Mouse (Mus musculus) ovary, postnatal 10 days (tissue): ENCODE measurements around the gene Sim1.

ENCODE experiments used
- DNase-seq: peaks from one replicate; pipeline ENCODE4 v3.0.0; 2022; ENCODE audit warnings: low spot score

Gene Sim1

DNA sequence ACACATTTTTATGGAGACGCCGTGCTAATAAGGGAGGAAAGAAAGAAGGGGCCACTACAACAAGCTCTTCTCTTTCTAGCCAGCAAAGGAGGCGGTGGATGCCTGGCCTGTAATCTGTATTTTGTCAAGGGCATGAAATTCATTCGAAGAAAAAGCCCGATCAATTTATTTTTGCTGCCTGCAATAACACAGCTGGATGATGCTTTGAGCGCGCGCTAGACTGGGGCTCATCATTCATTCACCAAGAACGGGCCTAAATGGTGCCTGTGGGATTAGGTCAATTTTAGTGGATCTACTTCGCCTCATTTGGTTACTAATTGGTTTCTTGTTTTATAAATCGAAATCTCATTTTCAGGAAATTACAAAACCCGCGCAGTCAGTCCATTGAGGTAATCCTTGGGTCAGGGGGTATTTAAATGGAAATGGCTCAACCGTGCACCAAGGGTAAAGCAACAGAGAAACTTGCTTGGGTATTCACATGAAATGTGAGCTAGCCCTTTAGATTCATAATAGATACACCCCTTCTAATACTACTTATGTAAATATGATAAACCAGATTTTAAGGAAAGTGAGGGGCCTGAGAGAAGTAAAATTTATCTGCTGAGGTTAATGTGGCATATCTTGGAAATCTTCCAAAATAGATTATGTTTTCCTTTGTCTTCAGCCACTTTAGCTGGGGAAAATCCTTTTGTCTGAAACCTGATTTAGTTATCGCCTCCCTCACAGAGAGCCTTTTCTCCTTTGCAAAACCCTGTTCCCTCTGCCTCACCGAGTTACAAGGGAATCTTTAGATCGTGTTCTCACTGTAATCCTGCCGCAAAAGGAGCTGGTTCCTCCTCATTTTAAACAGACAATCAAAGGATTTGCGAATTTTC is 7.3 kb downstream of the Sim1 start:
- DNase-seq = no peak

DNA sequence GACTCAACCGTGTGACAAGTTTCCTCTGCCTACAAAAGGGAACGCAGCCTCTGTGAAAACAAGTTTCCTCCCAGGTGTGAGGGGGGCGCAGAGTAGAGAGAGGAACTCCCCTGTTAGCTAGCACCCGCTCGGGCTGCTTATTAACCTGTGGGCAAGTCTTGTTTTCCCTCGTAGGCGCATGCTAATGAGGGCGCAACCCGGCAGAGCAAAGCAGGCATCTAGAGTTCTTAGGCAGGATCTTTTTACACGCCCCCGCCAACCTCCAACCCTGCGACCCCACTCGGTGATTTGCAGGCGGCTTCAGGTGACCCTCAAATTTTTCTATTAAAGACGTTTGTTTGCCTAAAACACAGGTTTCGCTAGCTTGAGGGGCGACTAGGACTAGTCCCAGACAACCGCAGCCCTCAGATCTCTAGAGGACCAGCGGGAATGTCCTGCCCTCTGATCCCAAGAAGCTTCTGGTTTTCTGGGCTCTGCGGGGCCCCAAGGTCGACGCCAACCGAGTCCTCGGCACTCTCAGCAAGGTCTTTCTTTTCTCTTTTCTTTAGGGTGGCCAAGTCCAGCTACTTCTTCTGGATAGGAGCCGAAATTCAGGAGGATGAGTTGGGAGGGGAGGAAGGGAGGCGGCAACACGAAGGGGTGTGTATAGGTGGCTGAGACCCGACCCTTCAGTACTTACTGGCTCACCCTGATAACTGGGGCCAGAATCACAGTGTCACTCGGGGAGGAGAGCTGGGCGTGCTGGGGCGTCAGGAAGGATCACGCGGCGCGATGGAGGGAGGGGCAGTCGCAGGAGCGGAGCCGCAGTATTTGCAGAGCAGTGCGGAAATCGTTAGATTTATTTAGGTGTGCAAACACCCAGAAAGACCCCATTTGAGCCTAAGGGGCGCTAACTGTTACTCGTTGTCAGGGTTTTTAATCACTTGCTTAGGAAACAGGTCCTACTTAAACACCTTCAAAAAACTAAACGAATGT is 8.5 kb downstream of the Sim1 start:
- no peak for DNase-seq

DNA sequence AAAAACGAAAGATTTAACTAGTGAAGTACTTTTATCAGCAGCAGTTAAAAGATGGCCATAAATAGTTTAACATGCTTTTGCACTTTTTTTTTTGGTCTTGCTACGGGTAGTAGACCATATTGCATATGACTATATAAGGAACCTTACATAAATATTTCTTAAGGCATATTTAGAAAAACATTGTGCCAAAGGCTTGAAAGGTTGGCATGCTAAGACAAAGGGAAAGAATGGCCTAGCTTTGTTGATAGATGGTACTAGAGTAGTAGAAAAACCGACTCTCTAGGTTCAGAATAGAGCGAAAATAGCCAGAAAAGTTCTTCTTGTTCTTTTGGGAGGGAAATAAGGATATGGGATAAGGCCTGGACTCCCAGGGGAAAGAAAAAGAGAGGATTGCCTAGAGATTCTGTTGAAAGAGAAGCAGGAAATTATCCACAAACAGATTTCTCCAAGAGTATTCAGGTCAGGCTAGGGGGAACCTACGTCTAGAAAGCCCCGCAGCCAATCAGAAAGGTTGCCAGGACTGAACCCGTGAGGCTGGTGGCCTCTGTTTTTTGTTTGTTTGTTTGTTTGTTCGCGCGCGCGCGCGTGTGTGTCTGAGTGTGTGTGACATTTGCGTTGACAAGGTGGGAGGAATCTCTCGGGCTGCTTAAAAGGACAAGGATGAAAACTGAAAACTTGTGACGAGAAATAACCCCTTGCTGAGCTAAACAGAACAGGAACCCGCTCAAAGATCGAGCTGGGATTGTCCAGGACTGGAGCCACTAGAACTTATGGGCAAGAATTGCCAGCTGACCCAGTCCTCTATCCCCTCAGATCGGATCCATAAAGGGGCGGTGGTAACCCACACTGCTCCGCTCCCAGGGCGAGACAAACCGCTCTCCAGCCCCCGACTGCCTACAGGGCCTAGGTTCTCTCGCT is 9.6 kb downstream of the Sim1 start:
- no peak for DNase-seq

DNA sequence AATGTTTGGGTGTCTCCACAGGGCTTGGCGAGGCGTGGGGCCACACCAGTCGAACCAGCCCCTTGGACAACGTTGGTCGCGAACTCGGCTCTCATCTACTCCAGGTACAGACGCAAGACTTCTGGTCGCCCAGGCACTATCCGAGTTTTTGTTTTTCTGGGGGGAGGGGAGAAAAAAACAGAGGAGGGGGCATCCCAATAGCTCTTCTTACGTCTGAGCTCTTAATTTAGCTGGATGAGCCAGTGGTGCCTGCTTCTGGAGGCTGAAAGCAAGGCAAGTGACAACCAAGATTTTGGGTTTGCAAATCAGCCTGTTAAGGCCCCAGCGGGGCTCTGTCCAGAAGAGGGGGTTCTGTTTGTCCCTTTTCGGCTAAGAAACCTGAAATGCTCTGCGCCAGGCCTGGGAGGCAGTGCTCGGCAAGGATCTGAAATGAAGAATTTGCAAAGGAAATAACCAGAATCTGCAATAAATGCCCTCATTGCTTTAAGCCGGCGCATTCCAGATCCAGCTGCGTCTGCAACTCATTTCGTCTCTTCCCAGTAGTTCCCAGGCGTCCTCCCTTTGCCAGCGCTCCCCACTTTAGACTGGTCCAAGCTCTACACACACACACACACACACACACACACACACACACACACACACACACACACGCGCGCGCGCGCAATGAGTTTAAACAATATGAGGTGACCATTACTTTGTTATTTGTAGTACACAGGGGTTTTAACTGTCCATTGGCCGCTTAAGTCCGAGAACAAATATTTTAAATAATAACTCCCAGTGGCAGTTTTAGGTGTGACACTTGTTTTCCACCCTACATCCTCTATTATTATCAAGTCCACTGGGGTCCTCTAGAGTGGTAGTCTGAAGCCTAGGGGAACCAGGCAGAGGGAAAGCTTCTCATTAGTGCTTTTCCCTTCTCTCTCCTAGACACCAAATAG is 10.5 kb downstream of the Sim1 start:
- DNase-seq = no peak

DNA sequence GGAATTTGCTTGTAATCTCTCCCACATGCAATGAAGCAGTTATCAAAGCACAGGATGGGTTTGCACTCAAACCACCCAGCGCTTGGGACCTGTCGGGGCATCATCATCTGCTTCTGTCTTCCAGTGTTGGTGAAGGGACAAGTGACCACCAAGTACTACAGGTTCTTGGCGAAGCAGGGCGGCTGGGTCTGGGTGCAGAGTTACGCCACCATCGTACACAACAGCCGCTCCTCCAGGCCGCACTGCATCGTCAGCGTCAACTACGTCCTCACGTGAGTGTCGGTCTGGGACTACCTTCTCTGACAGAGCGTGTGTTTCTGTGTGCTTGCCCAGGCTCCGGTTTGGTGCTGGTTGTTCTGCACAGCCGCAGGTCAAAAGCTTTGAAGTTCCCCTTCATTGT is 15.8 kb downstream of the Sim1 start:
- no peak for DNase-seq

DNA sequence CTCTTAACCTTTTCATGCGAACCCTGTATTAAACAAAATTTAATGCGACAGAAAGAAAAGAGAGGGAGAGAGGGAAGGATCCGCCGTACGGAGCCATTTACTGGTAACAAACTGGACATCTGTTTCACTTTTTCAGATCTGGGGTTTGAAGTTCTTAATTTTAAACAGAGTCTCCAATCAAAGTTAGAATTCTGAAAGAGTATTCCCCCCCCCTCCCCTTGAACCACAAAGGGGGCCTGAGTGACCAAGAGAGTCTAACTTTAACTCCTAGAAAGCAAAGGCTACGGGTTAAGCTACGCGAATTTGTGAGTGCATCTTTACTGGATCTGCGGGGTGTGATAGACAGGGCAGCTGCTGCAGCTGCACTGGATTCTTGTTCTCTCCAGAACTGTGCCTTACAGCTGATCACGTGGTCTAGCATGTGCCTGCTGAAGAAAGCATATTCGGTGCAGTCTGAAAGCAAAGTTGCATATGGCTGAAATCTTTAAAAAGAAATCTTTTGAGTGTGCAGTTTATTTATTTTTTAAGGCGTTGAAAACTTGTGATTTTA is 16.4 kb downstream of the Sim1 start:
- no peak for DNase-seq

DNA sequence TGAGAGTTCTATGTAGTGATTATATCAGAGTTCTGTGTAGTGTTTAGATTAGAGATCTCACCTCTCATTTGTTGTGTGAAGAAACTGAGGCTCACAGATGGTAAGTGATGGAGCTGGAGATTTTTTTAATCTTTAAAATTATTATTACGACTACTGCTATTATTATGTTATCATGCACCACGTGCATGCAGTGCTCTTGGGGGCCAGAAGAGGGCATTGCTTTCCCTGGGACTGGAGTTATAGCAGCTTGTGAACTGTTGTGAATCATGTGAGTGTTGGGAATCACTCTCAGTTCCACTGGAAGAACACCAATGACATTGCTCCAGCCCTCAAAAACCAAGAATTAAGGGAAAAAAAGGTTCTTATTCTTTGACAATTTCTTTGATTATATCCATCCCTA is 21.1 kb downstream of the Sim1 start:
- no peak for DNase-seq

DNA sequence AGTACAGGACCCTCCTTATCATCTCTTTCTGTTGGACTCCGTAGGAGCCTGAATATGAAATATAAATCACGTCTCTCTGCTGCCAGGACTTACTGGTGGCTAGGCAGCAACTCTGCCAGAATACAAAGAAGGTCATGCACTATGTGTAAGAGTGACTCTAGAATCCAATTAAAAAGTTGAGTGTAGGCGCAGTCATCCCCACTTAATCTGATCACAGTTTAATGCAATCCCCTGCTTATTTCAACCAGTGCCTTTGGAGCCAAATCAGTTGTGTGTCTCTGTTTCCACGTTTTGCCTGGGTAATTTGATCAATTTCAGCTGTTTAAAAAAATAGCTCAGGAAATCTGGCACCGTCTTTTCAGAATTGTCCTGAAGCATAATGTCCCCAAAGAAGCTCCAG is 34.7 kb downstream of the Sim1 start:
- DNase-seq = no peak

DNA sequence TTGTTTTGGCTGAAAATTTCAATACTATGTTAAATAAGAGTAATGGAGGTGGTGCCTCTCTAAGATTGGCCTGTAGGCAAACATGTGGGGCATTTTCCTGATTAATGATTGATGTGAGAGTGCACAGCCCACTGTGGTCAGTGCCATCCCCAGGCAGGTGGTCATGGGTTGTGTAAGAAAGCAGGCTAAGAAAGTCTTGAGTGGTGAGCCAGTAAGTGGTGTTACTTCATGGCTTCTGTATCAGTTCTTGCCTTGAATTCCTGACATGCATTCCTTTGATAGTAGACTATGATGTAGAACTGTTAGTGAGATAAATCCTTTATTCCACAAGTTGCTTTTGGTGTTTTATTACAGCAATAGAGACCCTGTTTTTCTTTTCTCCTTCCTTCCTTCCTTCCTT is 41.1 kb downstream of the Sim1 start:
- no peak for DNase-seq

DNA sequence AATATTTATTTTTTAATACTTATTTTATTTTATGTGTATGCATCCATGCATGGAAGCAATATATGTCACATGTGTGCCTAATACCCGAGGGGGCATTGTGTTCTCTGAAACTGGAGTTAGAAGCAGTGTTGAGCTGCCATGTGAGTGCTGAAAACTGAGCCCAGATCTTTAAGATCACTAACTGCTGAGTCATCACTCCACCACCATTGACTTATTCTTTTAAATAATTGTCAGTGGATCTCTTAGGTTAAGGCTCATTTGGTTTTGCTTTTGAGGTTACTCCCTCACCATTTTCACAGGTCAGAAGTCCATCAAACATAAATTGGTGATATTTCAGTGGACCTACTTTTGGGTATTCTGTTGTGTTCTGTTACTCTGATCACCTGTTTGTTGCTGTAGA is 79.1 kb downstream of the Sim1 start:
- DNase-seq = no peak

DNA sequence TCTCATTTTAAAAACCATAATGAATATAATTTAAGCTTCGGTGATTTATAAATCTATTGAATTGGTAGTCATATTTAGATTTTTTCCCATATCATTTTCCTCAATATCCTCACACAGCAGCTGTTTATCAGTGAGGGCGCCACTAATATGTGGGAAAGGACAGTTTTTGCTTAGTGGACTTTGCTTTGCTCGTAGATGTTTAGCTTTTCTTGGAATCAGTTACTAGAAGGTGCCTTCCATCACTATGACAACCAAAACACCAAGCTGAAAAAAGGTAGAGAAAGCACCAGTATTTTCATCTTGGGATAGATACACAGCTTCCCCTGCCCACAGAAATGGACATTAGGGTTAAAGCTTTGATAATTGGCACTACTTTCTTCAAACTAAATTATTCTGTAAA is 87.3 kb downstream of the Sim1 start:
- DNase-seq = no peak

DNA sequence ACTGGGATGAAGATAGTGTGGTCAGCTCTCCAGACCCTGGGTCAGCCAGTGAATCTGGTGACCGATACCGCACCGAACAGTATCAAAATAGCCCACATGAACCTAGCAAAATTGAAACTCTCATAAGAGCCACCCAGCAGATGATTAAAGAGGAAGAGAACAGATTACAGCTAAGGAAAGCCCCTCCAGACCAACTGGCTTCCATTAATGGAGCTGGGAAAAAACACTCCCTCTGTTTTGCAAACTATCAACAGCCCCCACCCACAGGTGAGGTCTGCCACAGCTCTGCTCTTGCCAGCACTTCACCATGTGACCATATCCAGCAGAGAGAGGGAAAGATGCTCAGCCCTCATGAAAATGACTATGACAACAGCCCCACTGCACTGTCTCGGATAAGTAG is 89.1 kb downstream of the Sim1 start:
- no peak for DNase-seq

DNA sequence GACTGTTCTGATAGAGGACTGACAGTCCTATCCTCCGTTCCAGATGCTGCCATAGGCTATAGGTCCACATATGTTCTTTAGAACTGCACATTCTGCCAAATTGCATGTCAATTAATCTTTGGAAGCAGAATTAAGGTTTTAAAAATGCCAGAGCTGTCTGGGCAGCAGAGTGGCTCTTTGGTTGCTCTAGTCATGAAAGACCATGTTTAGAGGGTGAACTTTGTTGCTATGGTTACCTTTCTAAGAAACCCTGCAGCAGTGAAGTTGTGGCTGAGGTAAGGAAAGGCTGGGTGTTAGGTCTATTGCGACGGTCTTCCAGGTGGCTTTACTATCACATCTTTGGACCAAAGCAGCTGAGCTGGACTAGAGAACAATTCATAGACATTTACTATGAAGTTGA is 113.2 kb downstream of the Sim1 start:
- no peak for DNase-seq

DNA sequence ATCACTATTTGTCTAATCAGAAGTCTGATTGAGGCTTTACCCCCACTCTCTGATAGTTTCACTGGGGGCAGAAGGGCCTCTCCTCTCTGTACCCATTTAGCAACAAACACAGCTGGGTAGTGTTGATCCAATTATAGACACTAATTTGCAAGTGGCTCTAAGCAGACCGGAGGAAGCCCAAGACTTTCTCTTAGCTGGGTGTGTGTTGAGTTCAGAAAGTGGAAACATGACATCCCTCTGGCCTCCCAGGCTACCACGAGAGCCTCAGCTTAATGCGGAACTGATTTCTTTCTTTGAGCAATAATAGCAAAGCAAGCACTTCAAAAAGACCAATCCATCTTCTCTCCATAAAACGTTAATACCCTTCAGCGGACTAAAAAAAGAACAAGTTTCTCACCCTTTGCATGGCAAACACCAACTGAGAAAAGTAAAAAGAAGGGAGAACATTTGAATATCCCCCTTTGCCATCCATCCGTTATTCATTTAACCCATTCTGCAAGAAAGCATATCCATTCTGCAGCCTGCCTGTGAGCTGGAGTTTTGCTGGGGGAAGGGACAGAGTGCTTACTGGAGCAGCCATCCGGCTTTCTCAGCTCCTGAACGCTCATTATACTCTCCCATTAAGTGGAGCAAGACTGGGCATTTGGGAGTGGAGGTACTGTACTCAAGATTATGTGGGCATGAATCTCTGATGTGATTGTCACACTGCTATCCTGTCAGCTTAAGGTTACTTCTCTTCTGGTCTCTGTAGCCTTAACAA is 117.0 kb downstream of the Sim1 start:
- no peak for DNase-seq

DNA sequence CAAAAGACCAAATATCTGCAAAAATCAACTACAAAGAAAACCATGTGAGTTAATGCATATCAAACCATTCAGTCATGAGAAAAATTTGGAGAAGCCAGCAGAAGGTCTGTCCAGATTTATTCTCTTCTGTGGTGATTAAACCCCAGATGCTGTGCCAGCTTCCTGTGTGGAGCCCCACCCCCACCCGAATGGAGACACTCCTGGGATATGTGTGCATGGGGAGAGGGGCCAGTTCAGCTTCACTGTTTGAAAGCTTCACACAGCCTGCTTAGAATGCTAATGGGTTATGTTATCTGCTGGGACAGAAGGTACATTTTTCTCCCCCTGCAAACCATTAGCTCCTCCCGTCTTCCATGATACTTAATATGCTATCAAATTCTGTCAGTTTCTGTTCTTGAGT is 120.3 kb downstream of the Sim1 start:
- no peak for DNase-seq

DNA sequence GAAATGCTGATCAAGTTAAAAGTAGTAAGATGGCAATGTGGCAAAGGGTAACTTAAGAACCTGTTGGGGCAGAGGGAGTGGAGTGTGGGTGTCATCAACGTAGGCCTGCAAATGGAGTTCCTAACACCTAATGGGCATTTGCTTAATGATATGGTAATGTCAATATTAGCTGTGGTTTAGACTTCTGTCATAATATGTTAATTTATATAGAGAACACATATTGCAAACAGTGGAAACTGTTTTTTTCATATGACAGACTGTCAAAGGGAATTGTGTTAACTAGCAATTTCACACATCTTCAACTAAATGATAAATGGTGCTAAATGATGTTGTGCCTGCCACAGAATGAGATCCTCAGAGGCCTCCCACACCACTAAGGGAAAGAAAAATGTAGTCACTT is 120.8 kb downstream of the Sim1 start:
- no peak for DNase-seq

DNA sequence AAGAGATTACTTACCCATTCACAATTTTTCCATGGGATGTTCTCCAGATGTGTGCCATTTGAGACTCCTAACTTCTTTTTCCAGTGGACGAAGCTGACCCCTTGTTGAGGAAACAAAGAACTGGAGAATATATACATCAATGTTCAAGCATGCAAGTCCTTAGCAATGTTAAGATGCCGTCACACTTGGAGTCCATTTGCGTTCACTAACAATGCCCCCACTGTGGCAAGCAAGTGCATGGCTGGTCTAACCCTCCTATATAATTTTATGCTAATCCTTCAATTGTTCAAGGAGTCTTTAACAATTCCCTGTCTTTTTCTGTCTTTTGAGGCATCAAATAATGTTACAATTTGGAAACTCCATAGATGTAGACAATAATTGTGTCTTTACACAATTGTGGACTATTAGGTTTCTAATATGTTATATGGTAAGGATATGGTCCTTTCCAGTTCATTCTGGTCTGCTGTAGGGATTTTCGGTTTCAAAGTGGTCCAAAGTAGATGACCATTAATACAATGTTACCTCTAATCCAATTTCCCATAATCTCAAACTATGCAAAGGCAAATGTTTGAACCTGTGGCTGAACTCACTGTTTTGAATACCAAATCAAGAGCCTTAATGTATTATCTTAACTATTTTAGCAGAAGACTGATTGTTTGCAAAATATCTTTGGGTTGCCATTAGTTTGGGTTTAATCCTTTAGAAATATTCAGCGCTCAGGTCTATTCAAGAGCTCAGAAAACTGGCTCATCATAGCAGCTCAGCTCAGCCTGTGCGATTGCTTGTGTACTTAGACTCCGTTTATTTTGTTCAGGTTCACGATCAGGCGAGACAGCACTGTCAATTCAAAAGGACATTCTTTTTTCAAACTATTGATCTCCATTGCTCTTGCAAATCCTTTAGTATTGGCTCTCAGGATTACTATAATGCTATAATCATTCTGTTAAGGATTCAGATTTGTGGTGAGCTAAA is 129.0 kb downstream of the Sim1 start:
- no peak for DNase-seq
